Mouse (Mus musculus) spleen, adult 2 months (tissue): Measurements from ENCODE around the gene Gfod2. TPM values are rescaled to one million over a fixed set of nuclear protein-coding genes. Genes with fewer than 3 reads are reported as not detected.

Experiments used
- DNase-seq, 2 experiments: peaks; one replicate each; pipeline versions ENCODE4 v3.0.0 to v3.0.0-alpha.2; 2012 to 2021; ENCODE audit warnings: low spot score in 2 of 2, low read depth in 1 of 2
- H3K27ac ChIP-seq: fragments of 200-500 bp; 2 replicates; pipeline ENCODE4 v1.5.1; 2012; ENCODE audit warnings: low read length, inconsistent platforms; ENCODE audit not compliant: insufficient read depth
- H3K27me3 ChIP-seq: fragments of 200-500 bp; 2 replicates; pipeline ENCODE4 v1.6.1; 2012; ENCODE audit warnings: mild to moderate bottlenecking, moderate library complexity, low read length, inconsistent platforms; ENCODE audit not compliant: control insufficient read depth, insufficient read depth
- H3K36me3 ChIP-seq: fragments of 200-500 bp; 2 replicates; pipeline ENCODE4 v1.6.1; 2012; ENCODE audit warnings: mild to moderate bottlenecking, low read length, inconsistent platforms; ENCODE audit not compliant: control insufficient read depth, insufficient read depth
- H3K4me1 ChIP-seq: fragments of 200-500 bp; 2 replicates; pipeline ENCODE4 v1.6.1; 2011; ENCODE audit warnings: inconsistent platforms; ENCODE audit not compliant: control insufficient read depth, insufficient read depth, insufficient read length
- H3K4me3 ChIP-seq: fragments of 200-500 bp; 2 replicates; pipeline ENCODE4 v1.5.1; 2011; ENCODE audit warnings: mild to moderate bottlenecking, inconsistent platforms; ENCODE audit not compliant: insufficient read depth, insufficient read length; ENCODE audit errors: extremely low read depth
- CTCF ChIP-seq: fragments of 200-500 bp; IDR thresholded peaks from 2 replicates; pipeline ENCODE4 v1.5.1; 2011; ENCODE audit warnings: mild to moderate bottlenecking, inconsistent platforms; ENCODE audit not compliant: insufficient read depth, insufficient read length, insufficient replicate concordance; ENCODE audit errors: extremely low read depth
- POLR2A ChIP-seq: fragments of 200-500 bp; IDR thresholded peaks from 2 replicates; pipeline ENCODE4 v1.6.1; 2011; ENCODE audit warnings: low read depth, low read length, inconsistent platforms
- WGBS: fragments of 180-500 bp; shearing (Covaris S2); methylation state at CpG from one replicate; pipeline ENCODE4 v1.1.7; 2018; 5-methylcytosine and 5-hydroxymethylcytosine counted together
- polyA plus RNA-seq: library from polyadenylated mRNA; depleted of rRNA; stranded (reverse); fragments of >200 nt; gene quantifications from 2 replicates; pipeline ENCODE4 v1.2.3, GENCODE M21; 2012

The Gfod2 gene
- polyA plus RNA-seq, 1 experiment = 2.4 TPM

DNA sequence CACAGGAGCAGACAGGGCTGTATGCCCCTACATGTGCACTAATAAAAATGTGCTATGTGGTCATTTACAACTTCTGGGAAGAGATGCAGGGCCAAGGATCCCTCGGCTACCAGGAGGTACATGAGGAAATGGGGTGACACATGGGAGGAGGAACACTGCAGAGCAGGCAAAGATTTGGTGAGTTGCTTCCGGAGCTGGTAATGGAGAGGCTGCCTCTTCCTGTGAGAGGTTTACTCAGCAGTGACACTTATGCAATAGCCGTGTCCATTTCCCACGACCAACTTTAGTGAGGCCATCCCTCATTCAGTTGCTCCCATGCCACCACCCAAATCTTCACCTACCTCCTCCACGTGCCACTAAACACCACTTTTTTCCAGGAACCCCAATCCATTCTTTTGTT, 21.8 kb upstream of the Gfod2 start:
- Histone ChIP-seq H3K4me3 (no peak overlapping the region), H3K27ac (no peak overlapping the region), H3K4me1 (no peaks in the 10 kb centered on the region), H3K36me3 (peaks cover 20% of the 10 kb centered on the region), H3K27me3 (no peaks in the 10 kb centered on the region)
- no peak for DNase-seq
- WGBS = 84% methylated on average over 5 of the region's 5 CpGs
- no peak for TF ChIP-seq POLR2A
- TF ChIP-seq CTCF = no peak

DNA sequence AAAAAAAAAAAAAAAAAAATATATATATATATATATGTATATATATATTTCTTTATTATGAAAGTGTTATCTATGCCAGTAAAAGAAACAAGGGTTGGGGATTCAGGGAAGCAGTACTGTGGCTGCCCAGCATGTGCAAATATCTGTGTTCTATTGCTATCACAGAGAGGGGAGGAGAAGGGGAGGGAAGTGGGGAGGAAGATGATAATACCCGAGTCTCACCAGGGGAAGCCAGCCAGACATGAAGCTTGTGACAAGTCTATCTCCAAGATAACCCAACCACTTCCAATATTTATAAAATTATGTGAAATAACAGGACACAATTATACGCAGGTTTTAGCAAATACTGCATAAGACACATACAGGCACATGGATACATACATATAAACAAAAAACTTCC, 19.4 kb upstream of the Gfod2 start:
- Histone ChIP-seq H3K4me3 (no peak overlapping the region), H3K4me1 (no peaks in the 10 kb centered on the region), H3K36me3 (peaks cover 36% of the 10 kb centered on the region), H3K27ac (no peak overlapping the region), H3K27me3 (no peaks in the 10 kb centered on the region)
- TF ChIP-seq CTCF = no peak
- TF ChIP-seq POLR2A = no peak
- no peak for DNase-seq
- WGBS = 76% methylated on average over 2 of the region's 2 CpGs

- peaks cover 51% of the 10 kb centered on the region for H3K36me3 ChIP-seq
- H3K27me3 ChIP-seq = no peaks in the 10 kb centered on the region
- DNase-seq = no peak
- TF ChIP-seq POLR2A (no peak), CTCF (no peak)
- no peak overlapping the region for H3K4me3 ChIP-seq
- no peaks in the 10 kb centered on the region for H3K4me1 ChIP-seq
- WGBS = 98% methylated on average over 5 of the region's 5 CpGs
- no peak overlapping the region for H3K27ac ChIP-seq
These were observed 16.0 kb upstream of the Gfod2 start for GRCm38 (mm10) chr8:105774498-105774897.

DNA sequence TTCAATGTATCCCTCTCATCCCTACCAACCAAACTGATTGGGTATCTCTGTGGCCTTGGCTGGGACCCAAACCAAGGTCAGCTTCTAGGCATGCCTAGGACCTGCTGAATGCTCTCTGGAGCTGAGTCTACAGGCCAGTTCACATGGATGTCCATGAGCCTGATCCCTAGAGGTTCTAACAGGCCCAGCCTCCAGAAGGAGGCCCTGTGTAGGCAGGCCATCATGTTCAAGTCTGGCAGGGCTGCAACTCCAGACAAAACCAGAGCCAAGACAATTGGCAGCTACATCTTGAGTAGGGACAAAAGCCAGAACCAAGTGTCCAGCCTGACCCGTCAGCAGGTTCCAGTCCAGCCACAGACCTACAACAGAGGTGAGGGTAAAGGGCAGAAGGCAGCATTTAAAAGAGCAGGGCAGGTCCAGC, 15.0 kb upstream of the Gfod2 start:
- TF ChIP-seq CTCF = no peak
- TF ChIP-seq POLR2A = no peak
- Histone ChIP-seq H3K4me1 (no peaks in the 10 kb centered on the region), H3K4me3 (no peak overlapping the region), H3K36me3 (peaks cover 48% of the 10 kb centered on the region), H3K27ac (no peak overlapping the region), H3K27me3 (no peaks in the 10 kb centered on the region)
- DNase-seq = no peak
- WGBS = 100% methylated on average over 1 of the region's 1 CpGs

DNA sequence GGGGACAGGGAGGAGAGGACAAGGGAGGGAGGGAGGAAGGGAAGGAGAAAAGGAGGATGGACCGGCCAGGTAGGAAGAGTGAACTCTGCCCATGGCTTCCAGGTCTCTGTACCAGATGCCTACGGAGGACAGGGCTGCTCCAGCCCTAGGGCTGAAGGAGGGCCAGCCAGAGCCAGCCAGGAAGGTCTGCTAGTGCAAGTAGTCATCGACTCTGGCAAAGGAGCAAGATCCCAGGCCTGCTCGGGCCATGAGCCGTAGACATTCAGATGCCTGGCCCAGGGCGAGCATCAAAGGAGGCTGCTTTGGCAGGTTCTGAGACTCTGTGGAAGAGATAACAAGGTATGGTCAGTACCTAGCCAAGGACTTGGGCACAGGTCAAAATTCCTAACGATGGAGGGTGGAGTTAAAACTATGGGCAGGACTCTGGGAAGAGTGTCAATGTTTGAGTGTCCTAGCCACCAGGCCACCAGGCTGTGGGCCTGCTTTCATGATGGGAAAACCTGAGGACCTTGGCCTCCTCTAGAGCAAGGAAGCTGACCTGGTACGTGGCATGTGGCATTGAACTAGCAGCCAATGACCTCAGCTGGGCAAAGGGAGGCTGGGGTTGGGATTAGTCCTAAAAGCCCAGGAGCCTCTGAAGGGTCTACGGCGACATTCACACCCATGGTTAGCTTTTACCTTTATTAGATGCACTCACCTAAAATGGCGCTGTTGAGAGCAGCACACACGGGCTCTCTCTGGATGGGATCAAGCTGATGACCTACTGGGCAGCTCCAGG, 13.1 kb upstream of the Gfod2 start:
- DNase-seq = no peak
- H3K4me3 ChIP-seq = no peak overlapping the region
- WGBS = 96% methylated on average over 12 of the region's 12 CpGs
- TF ChIP-seq POLR2A (no peak), CTCF (no peak)
- no peak overlapping the region for H3K27ac ChIP-seq
- H3K4me1 ChIP-seq = no peaks in the 10 kb centered on the region
- no peaks in the 10 kb centered on the region for H3K27me3 ChIP-seq
- H3K36me3 ChIP-seq = peaks cover 42% of the 10 kb centered on the region

GRCm38 (mm10) chr8:105770609-105771008, 12.1 kb upstream of the Gfod2 start:
- Histone ChIP-seq H3K4me1 (no peaks in the 10 kb centered on the region), H3K4me3 (no peak overlapping the region), H3K36me3 (peaks cover 40% of the 10 kb centered on the region), H3K27me3 (no peaks in the 10 kb centered on the region), H3K27ac (no peak overlapping the region)
- 63% methylated on average over 1 of the region's 1 CpGs for WGBS
- TF ChIP-seq CTCF = no peak; the same call in 1 of the 2 replicates
- TF ChIP-seq POLR2A = no peak
- DNase-seq = peak in 1 of 2 experiments; percentile 9
